Mouse (Mus musculus) heart, embryonic 16.5 days (tissue): Measurements from ENCODE around the gene Map3k6. TPM values are rescaled to one million over a fixed set of nuclear protein-coding genes. Genes with fewer than 3 reads are reported as not detected.

ENCODE experiments used
- ATAC-seq: fragments of 200-750 bp; cut with Nextera tagmentation; replicated peaks from 2 replicates; pipeline ENCODE4 v1.8.0; 2017; ENCODE audit warnings: moderate number of reproducible peaks; ENCODE audit not compliant: insufficient read depth, low FRiP score; ENCODE audit errors: extremely low read depth
- H3K27ac ChIP-seq: fragments of 300-500 bp; sonication (generic); 2 replicates; pipeline ENCODE4 v1.5.1; 2014; ENCODE audit warnings: mild to moderate bottlenecking, low read length, control low read depth, moderate library complexity
- H3K27me3 ChIP-seq: fragments of 300-500 bp; sonication (generic); 2 replicates; pipeline ENCODE4 v1.6.1; 2014; ENCODE audit warnings: low read length, mixed read lengths; ENCODE audit not compliant: control insufficient read depth, insufficient read depth
- H3K36me3 ChIP-seq: fragments of 300-500 bp; sonication (generic); 2 replicates; pipeline ENCODE4 v1.6.1; 2014; ENCODE audit not compliant: control insufficient read depth, insufficient read depth
- H3K4me1 ChIP-seq: fragments of 300-500 bp; sonication (generic); 2 replicates; pipeline ENCODE4 v1.6.1; 2014; ENCODE audit warnings: low read length, mixed read lengths; ENCODE audit not compliant: control insufficient read depth, insufficient read depth
- H3K4me2 ChIP-seq: fragments of 300-500 bp; sonication (generic); 2 replicates; pipeline ENCODE4 v1.6.1; 2014; ENCODE audit warnings: low read depth, mild to moderate bottlenecking, control low read depth, low read length
- H3K4me3 ChIP-seq: fragments of 300-500 bp; sonication (generic); 2 replicates; pipeline ENCODE4 v1.5.1; 2014; ENCODE audit warnings: mild to moderate bottlenecking, control low read depth, low read length
- H3K9ac ChIP-seq: fragments of 300-500 bp; sonication (generic); 2 replicates; pipeline ENCODE4 v1.6.1; 2014; ENCODE audit warnings: low read length, control low read depth
- H3K9me3 ChIP-seq: fragments of 300-500 bp; sonication (generic); replicated peaks from 2 replicates; pipeline ENCODE4 v1.6.1; 2016; ENCODE audit warnings: low read length; ENCODE audit not compliant: control insufficient read depth
- WGBS: fragments of 180-500 bp; shearing (Covaris S2); extraction: QIAGEN DNeasy Blood & Tissue Kit; methylation state at CpG from one replicate; pipeline ENCODE4 v1.1.7; 2014; 5-methylcytosine and 5-hydroxymethylcytosine counted together
- polyA plus RNA-seq: library from polyadenylated mRNA; unstranded; fragments of >200 nt; fragmentation: Nextera tagmentation; extraction: Ambion mirVana; gene quantifications from 2 replicates; pipeline ENCODE4 v1.2.1, GENCODE M21; 2015

Gene Map3k6
- polyA plus RNA-seq, 1 experiment from 2014 or later, result 3.4 TPM

GRCm38 (mm10) chr4:133211751-133212561, 28.7 kb upstream of the Map3k6 start, which contains the start of the genes Cd164l2 and Gpr3:
Cd164l2 (plus strand) TSS chr4:133212131.
Gpr3 (minus strand) TSS chr4:133212536.
- ATAC-seq, result peak; percentile 30
- H3K27me3 ChIP-seq, result peaks cover 13% of the 10 kb centered on the region
- no peak within 1 kb of the TSS for H3K27ac ChIP-seq
- H3K36me3 ChIP-seq, result no peaks in the 10 kb centered on the region
- H3K9ac ChIP-seq, result peak within 1 kb of the TSS; percentile 68
- no peaks in the 10 kb centered on the region for H3K9me3 ChIP-seq
- H3K4me3 ChIP-seq, result peak within 1 kb of the TSS; percentile 70
- peak within 1 kb of the TSS; percentile 89 for H3K4me2 ChIP-seq
- 2% methylated on average over 52 of the region's 52 CpGs for WGBS
- peaks cover 11% of the 10 kb centered on the region for H3K4me1 ChIP-seq

DNA sequence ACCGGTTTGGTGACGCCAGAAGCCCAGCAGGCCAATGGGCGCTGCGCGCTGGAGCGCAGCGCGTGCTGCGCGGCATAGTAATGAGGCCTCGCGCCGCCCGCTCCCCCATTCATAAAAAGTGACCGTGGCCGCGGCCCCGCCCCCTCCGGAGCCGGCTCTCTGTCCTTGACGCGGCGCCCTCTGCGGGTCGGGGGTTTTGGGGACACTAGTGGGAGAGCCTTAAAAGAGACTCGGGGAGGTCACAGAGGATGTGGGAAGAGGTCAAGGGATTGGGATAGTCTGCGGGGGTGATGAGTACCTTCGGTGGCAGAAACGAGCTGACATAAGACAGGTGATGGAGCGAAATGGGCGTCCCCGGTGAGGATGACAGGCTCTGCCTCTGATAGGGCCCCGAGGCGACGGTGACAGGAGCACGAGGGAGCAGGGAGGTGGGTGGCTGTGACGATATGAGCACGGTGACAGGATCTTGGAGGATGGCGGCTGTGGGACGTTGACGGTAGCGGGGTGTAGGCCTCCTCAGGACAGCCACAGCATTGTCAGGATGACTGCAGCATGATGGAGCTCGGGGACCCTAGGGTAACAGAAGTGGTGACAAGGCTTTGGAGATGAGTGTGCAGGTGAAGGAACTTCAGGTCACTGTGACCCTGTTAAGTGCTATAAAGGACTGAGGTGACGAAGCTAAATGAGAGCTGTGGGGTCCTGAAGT, 27.9 kb upstream of the Map3k6 start:
- H3K4me2 ChIP-seq, result peak overlapping the region; percentile 89
- 2% methylated on average over 44 of the region's 44 CpGs for WGBS
- peaks cover 13% of the 10 kb centered on the region for H3K27me3 ChIP-seq
- peak overlapping the region; percentile 68 for H3K9ac ChIP-seq
- H3K4me1 ChIP-seq, result peaks cover 11% of the 10 kb centered on the region
- no peaks in the 10 kb centered on the region for H3K36me3 ChIP-seq
- ATAC-seq, result peak; percentile 86
- no peaks in the 10 kb centered on the region for H3K9me3 ChIP-seq
- no peak overlapping the region for H3K27ac ChIP-seq
- peak overlapping the region; percentile 70 for H3K4me3 ChIP-seq

DNA sequence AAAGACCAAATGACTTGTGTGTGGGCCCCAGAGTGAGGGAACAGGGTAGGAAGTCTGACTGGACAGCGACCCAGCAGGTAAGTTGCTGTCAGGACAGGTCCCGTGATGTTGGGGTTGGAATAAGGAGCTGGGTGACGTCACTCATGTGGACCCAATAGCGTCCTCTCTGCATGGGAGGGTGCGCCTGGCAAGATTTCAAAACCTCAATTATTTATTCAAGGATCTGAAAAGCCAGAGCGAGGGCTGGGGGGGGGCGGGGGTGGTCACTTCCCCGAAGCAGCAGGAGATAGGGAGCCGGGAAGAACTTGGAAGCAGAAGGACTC, 27.4 kb upstream of the Map3k6 start:
- Histone ChIP-seq H3K9me3 (no peaks in the 10 kb centered on the region), H3K9ac (no peak overlapping the region), H3K27ac (no peak overlapping the region), H3K27me3 (peaks cover 15% of the 10 kb centered on the region), H3K36me3 (no peaks in the 10 kb centered on the region), H3K4me3 (peak overlapping the region; percentile 70; the same call in 1 of the 2 replicates), H3K4me1 (peaks cover 11% of the 10 kb centered on the region), H3K4me2 (peak overlapping the region; percentile 89)
- 4% methylated on average over 9 of the region's 9 CpGs for WGBS
- ATAC-seq, result no peak

- Histone ChIP-seq H3K4me2 (no peak overlapping the region; the same call in 1 of the 2 replicates), H3K9ac (no peak overlapping the region), H3K27ac (no peak overlapping the region), H3K4me1 (peaks cover 11% of the 10 kb centered on the region), H3K9me3 (no peaks in the 10 kb centered on the region), H3K27me3 (peaks cover 15% of the 10 kb centered on the region), H3K36me3 (no peaks in the 10 kb centered on the region), H3K4me3 (no peak overlapping the region)
- ATAC-seq, result no peak
- WGBS, result 20% methylated on average over 10 of the region's 10 CpGs
Observed at GRCm38 (mm10) chr4:133213661-133214060, 27.0 kb upstream of the Map3k6 start.

- no peak for ATAC-seq
- Histone ChIP-seq H3K27ac (no peak overlapping the region), H3K4me1 (peaks cover 9% of the 10 kb centered on the region), H3K27me3 (peaks cover 31% of the 10 kb centered on the region), H3K9ac (no peak overlapping the region), H3K9me3 (no peaks in the 10 kb centered on the region), H3K36me3 (no peaks in the 10 kb centered on the region), H3K4me3 (no peak overlapping the region), H3K4me2 (no peak overlapping the region)
- 3% methylated on average over 5 of the region's 5 CpGs for WGBS
Observed at GRCm38 (mm10) chr4:133217641-133218040, 23.0 kb upstream of the Map3k6 start.

DNA sequence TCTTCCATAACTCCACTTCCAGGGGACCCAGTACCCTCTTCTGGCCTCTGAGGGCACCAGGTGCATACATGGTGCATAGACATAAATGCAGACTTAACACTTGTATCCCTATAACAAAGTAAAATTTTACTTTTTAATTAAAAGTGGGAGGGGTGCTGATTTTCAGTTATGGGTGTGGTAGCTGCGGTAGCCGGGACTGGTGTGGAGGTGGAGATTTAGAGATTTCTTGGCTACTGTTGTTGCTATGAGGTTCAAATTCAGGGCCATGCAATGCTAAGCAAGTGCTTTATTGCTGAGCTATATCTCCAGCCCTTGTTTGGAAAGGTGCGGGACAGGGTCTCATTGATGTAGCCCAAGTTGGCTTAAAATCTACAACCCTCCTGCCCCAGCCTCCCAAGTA, 21.9 kb upstream of the Map3k6 start:
- Histone ChIP-seq H3K27ac (no peak overlapping the region), H3K4me1 (peaks cover 3% of the 10 kb centered on the region), H3K9ac (no peak overlapping the region), H3K4me2 (no peak overlapping the region), H3K27me3 (peaks cover 31% of the 10 kb centered on the region), H3K9me3 (no peaks in the 10 kb centered on the region), H3K36me3 (no peaks in the 10 kb centered on the region), H3K4me3 (no peak overlapping the region)
- ATAC-seq, result no peak
- 84% methylated on average over 3 of the region's 3 CpGs for WGBS

DNA sequence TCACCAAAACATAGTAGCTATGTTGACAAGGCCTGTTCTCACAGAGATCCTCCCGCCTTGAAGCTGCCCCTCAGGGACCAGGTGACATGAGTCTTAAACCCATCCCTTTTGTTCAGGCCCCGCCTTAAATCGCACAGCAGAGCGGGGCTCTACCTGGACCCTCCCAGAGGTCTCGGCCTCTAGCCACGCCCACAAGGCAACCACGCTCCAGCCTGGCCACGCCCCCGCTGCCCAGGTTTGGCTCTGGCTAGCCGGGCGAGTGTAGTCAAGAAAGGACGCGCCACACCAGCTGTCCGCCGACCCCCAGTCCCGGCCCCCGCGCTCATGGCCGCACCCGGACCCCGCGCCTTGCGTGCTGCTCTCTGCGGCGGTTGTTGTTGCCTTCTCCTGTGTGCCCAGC, 20.0 kb upstream of the Map3k6 start:
- H3K9me3 ChIP-seq, result no peaks in the 10 kb centered on the region
- peak overlapping the region; percentile 63 for H3K4me2 ChIP-seq
- H3K27me3 ChIP-seq, result peaks cover 26% of the 10 kb centered on the region
- peaks cover 3% of the 10 kb centered on the region for H3K4me1 ChIP-seq
- H3K9ac ChIP-seq, result peak overlapping the region; percentile 67
- peak overlapping the region; percentile 41 for H3K4me3 ChIP-seq
- ATAC-seq, result 0 out of 2 replicates have a peak, but pooled peaks have one; percentile 18
- no peaks in the 10 kb centered on the region for H3K36me3 ChIP-seq
- WGBS, result 4% methylated on average over 25 of the region's 25 CpGs
- no peak overlapping the region for H3K27ac ChIP-seq

DNA sequence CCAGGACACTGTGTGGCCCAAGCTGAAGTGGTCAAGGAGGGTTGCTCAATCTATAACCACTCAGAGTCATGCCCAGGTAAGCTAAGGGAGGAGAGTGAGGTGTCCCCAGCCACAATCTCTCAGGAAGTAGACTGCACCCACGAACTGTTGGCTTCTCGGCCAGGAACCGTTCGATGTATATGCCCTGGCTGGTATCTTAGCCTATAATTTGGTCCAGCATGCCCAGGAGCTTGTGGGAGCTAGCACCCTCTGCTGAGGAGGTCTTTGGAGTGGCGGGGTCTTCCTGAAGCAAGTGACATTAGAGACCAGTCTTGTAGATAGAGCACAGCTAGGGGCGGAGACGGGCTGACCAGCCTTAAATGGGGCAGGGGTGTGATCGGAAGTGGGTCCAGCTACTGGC, 18.9 kb upstream of the Map3k6 start:
- 72% methylated on average over 8 of the region's 8 CpGs for WGBS
- Histone ChIP-seq H3K36me3 (no peaks in the 10 kb centered on the region), H3K27ac (no peak overlapping the region), H3K4me1 (peaks cover 3% of the 10 kb centered on the region), H3K9ac (no peak overlapping the region), H3K4me2 (no peak overlapping the region), H3K9me3 (no peaks in the 10 kb centered on the region), H3K27me3 (peaks cover 26% of the 10 kb centered on the region), H3K4me3 (no peak overlapping the region)
- no peak for ATAC-seq

- no peak overlapping the region for H3K4me2 ChIP-seq
- H3K27me3 ChIP-seq, result peaks cover 24% of the 10 kb centered on the region
- H3K4me3 ChIP-seq, result no peak overlapping the region
- H3K36me3 ChIP-seq, result no peaks in the 10 kb centered on the region
- WGBS, result 72% methylated on average over 5 of the region's 5 CpGs
- H3K27ac ChIP-seq, result no peak overlapping the region
- peaks cover 3% of the 10 kb centered on the region for H3K4me1 ChIP-seq
- no peaks in the 10 kb centered on the region for H3K9me3 ChIP-seq
- ATAC-seq, result no peak
- no peak overlapping the region for H3K9ac ChIP-seq
Observed at GRCm38 (mm10) chr4:133223875-133224274, 16.7 kb upstream of the Map3k6 start.
